In genomic region chr19:17393841-17394591, GRCm38 (mm10) we compare ENCODE assay signal across 8 mouse cellular contexts. TPM values are rescaled to one million over a fixed set of nuclear protein-coding genes. Genes with fewer than 3 reads are reported as not detected.
DNase-seq lines count a peak whose midpoint lies in the region; ATAC-seq and TF ChIP-seq lines count a peak whose summit lies in the region.

Gene Rfk, plus strand, starts transcription at chr19:17394043.

- H3K4me3 ChIP-seq in hindbrain, embryonic 16.5 days (ENCODE audit: low read length): peak within 1 kb of the TSS; percentile 83
- H3K4me3 ChIP-seq in left cerebral cortex, adult 2 months: peak within 1 kb of the TSS; percentile 91

- H3K4me1 ChIP-seq in hindbrain, embryonic 16.5 days (ENCODE audit: control insufficient read depth, insufficient read depth, low read depth, low read length): peaks cover 9% of the 10 kb centered on the region

- no peak for TF ChIP-seq CTCF in left cerebral cortex, adult 2 months (IDR thresholded peaks at IDR 0.05)

- peak within 1 kb of the TSS; percentile 94 for H3K9ac ChIP-seq in hindbrain, embryonic 16.5 days (ENCODE audit: low read depth, low read length)

- H3K36me3 ChIP-seq in hindbrain, embryonic 16.5 days (ENCODE audit: control insufficient read depth, insufficient read depth, low read length): peaks cover 8% of the 10 kb centered on the region

- peak within 1 kb of the TSS; percentile 82 for H3K27ac ChIP-seq in hindbrain, embryonic 16.5 days (ENCODE audit: low read depth, low read length)
- H3K27ac ChIP-seq in left cerebral cortex, adult 2 months: peak within 1 kb of the TSS; percentile 91

- peak; percentile 86 for DNase-seq in T-cell, adult 2 months (ENCODE audit: low spot score)
- peak; percentile 91 to 95 for DNase-seq in cerebellum, postnatal 36 days
- peak; percentile 90 for DNase-seq in gastrocnemius, adult 18-20 months (ENCODE audit: low spot score)
- DNase-seq in left cerebral cortex, adult 2 months (ENCODE audit: extremely low spot score in 1 of 2, low spot score in 2 of 2): peak; percentile 91 to 93
- DNase-seq in right cerebral cortex, adult 2 months (ENCODE audit: low spot score in 2 of 2): peak; percentile 83 to 87
- DNase-seq in urinary bladder, postnatal 14 days (ENCODE audit: low spot score): peak; percentile 95

- H3K9me3 ChIP-seq in hindbrain, embryonic 16.5 days (ENCODE audit: control insufficient read depth, low read length): no peaks in the 10 kb centered on the region

- ATAC-seq in hindbrain, embryonic 16.5 days: peak; percentile 99
- peak; percentile 98 for ATAC-seq in megakaryocyte, adult 5-6 weeks (ENCODE audit: poor library complexity, severe bottlenecking)

- no peaks in the 10 kb centered on the region for H3K27me3 ChIP-seq in hindbrain, embryonic 16.5 days (replicated peaks; ENCODE audit: control insufficient read depth, insufficient read depth, low read length)

- WGBS in hindbrain, embryonic 16.5 days: under 1% methylated on average over 79 of the region's 83 CpGs

- H3K4me2 ChIP-seq in hindbrain, embryonic 16.5 days (ENCODE audit: low read length): peak within 1 kb of the TSS; percentile 52

- intact Hi-C loops in left cerebral cortex, adult 2 months (cut with DNase I): loop anchor here (10.0 kb wide), 1 partner anchor 1281 kb away; the partner anchor contains the start of gene Carnmt1

RNA-seq across cellular contexts. Expression of gene Rfk, which starts in this region (rescaled TPM):
- 10 to 100 TPM; 71.3 to 73.5 TPM for total RNA-seq in gastrocnemius, adult 18-20 months (2021)
- polyA plus RNA-seq in hindbrain, embryonic 16.5 days (2015; fragmentation: Nextera tagmentation; extraction: Ambion mirVana): 84.5 and 88.6 TPM in 2 replicates
- total RNA-seq in left cerebral cortex, adult 2 months (2021): 10 to 100 TPM; 58.7 to 62.6 TPM
- total RNA-seq in megakaryocyte, adult 5-6 weeks (2015): 70.7 and 70.8 TPM in 2 replicates
- 24.0 and 26.4 TPM in 2 replicates for total RNA-seq in megakaryocyte, adult 5-6 weeks (2017)

Comparison
In these comparisons a context has a peak if more than half of its experiments do, and no peak if none do; other contexts are left out.
1. Peak in every context shown above with its lines: DNase-seq, ATAC-seq, H3K4me3 ChIP-seq and H3K27ac ChIP-seq.